In genomic region chr5:92521131-92521530, GRCm38 (mm10) we compare ENCODE assay signal across 23 mouse cellular contexts. TPM values are rescaled to one million over a fixed set of nuclear protein-coding genes. Genes with fewer than 3 reads are reported as not detected.
"Had no signal": no experiment of that assay in that cellular context is flagged by ENCODE, and none has a peak within 500 bp of the region (broad histone marks: within the 10 kb centered on the region; RNA-seq: fewer than 3 reads in every experiment).

No protein-coding gene starts in this region.

RNA-seq across cellular contexts. Expression of gene Fam47e, which starts 33.7 kb away (rescaled TPM):
- total RNA-seq: heart, adult 8-10 months; heart, postnatal 10 days; heart, postnatal 14 days; heart, postnatal 25 days; heart, postnatal 36 days; heart, postnatal 4 days; hematopoietic stem cell, adult 5-6 weeks; left cerebral cortex, adult 2 months had no signal
- polyA plus RNA-seq: heart, embryonic 10.5 days; heart, embryonic 11.5 days; heart, embryonic 12.5 days; heart, embryonic 13.5 days; heart, embryonic 14.5 days; heart, postnatal 0 days; hindbrain, embryonic 11.5 days; hindbrain, embryonic 12.5 days; inflammation-experienced regulatory T-cells, adult 6 months; intestine, embryonic 14.5 days; intestine, embryonic 15.5 days; intestine, postnatal 0 days; kidney, embryonic 14.5 days; kidney, embryonic 15.5 days; large intestine, adult 2 months had no signal
